Mouse (Mus musculus) spleen, postnatal 10 days (tissue): ENCODE data around the gene Lrmda.
A peak's percentile ranks its signal among the peaks of the same experiment; 100 is the strongest.

ENCODE experiments used
- DNase-seq, 2 experiments: peaks; one replicate each; pipeline ENCODE4 v3.0.0; 2021 to 2022; ENCODE audit warnings: low spot score in 2 of 2

Gene Lrmda

GRCm38 (mm10) chr14:22019252-22019948 lies at the start of gene Lrmda:
TSS of gene Lrmda (plus strand) at chr14:22019712.
- peak; percentile 33 to 63 for DNase-seq

GRCm38 (mm10) chr14:21981462-21981861 lies 38.0 kb upstream of the Lrmda start:
- DNase-seq, result peak; percentile 15 to 68

GRCm38 (mm10) chr14:21982096-21982591 lies 37.4 kb upstream of the Lrmda start:
- no peak for DNase-seq

- no peak for DNase-seq
Observed at GRCm38 (mm10) chr14:21982592-21983310, 36.8 kb upstream of the Lrmda start.

GRCm38 (mm10) chr14:21983311-21983949 lies 36.1 kb upstream of the Lrmda start:
- DNase-seq, result no peak

GRCm38 (mm10) chr14:21983950-21984730 lies 35.4 kb upstream of the Lrmda start:
- no peak for DNase-seq

- peak in 1 of 2 experiments; percentile 25 for DNase-seq
Observed at GRCm38 (mm10) chr14:21984757-21985425, 34.6 kb upstream of the Lrmda start.

GRCm38 (mm10) chr14:21985426-21985931 lies 34.0 kb upstream of the Lrmda start:
- peak in 1 of 2 experiments; percentile 10 for DNase-seq

GRCm38 (mm10) chr14:21985981-21986732 lies 33.4 kb upstream of the Lrmda start:
- DNase-seq, result peak; percentile 40 to 70

- DNase-seq, result no peak
Observed at GRCm38 (mm10) chr14:21986733-21987659, 32.5 kb upstream of the Lrmda start.

GRCm38 (mm10) chr14:21987660-21988576 lies 31.6 kb upstream of the Lrmda start:
- DNase-seq, result peak; percentile 17 to 58

GRCm38 (mm10) chr14:21988577-21989290 lies 30.8 kb upstream of the Lrmda start:
- no peak for DNase-seq

- no peak for DNase-seq
Observed at GRCm38 (mm10) chr14:21989291-21989913, 30.1 kb upstream of the Lrmda start, which contains the start of gene Zfp503. TSS of gene Zfp503 (minus strand) at chr14:21989601.

GRCm38 (mm10) chr14:21990321-21991021 lies 29.0 kb upstream of the Lrmda start:
- no peak for DNase-seq

- DNase-seq, result no peak
Observed at GRCm38 (mm10) chr14:21991251-21991780, 28.2 kb upstream of the Lrmda start.

- DNase-seq, result no peak
Observed at GRCm38 (mm10) chr14:21991856-21992255, 27.7 kb upstream of the Lrmda start.
